In the genomic region with DNA sequence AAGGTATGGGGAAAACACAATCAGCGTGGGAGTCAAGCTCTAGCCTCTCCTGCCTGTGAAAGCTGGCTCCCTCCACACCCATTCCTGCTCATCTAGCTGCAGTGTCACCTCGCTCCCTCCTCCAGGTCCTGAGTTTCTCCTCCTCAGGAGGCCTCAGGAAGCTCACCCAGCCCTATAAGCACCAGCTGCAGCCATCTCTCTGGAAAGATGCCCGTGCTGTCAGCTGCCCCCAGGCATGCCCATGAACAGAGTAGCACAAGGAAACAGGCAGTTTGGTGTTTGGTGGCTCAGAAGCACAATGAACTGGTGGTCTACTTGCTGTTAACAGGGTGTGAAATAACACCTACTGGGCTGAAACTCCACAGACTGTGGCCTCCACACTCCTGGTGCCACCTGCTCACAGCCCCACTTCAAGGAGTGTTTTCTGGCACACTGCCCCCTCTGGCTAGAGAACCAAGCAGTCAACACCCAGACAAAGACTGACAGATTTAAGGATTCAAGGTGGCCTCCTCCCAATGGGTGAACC, we compare ENCODE assay signal across 9 mouse cellular contexts. TPM values are rescaled to one million over a fixed set of nuclear protein-coding genes. Genes with fewer than 3 reads are reported as not detected.
DNase-seq lines count a peak whose midpoint lies in the region; ATAC-seq lines count a peak whose summit lies in the region.
"Had no signal": no experiment of that assay in that cellular context is flagged by ENCODE, and none has a peak within 500 bp of the region (broad histone marks: within the 10 kb centered on the region; RNA-seq: fewer than 3 reads in every experiment).

No protein-coding gene starts in this region.

- peaks cover 8% of the 10 kb centered on the region; the same call in 1 of the 2 replicates for H3K4me1 ChIP-seq in hindbrain, embryonic 13.5 days (replicated peaks)
- no peaks in the 10 kb centered on the region for H3K4me1 ChIP-seq in hindbrain, embryonic 11.5 days (replicated peaks; ENCODE audit: control insufficient read depth, insufficient read depth, low read length)
- H3K4me1 ChIP-seq in midbrain, embryonic 12.5 days = no peaks in the 10 kb centered on the region; the same call in 1 of the 2 replicates
- H3K4me1 ChIP-seq in midbrain, embryonic 10.5 days = peaks cover 13% of the 10 kb centered on the region

- no peak overlapping the region for H3K27ac ChIP-seq in hindbrain, embryonic 13.5 days
- no peak overlapping the region for H3K27ac ChIP-seq in hindbrain, embryonic 11.5 days (ENCODE audit: low read depth, low read length)
- no peak overlapping the region for H3K27ac ChIP-seq in midbrain, embryonic 12.5 days (replicated peaks)
- H3K27ac ChIP-seq in midbrain, embryonic 10.5 days (replicated peaks) = no peak overlapping the region
- H3K27ac ChIP-seq: liver, embryonic 13.5 days had no signal

- no peaks in the 10 kb centered on the region for H3K36me3 ChIP-seq in hindbrain, embryonic 13.5 days
- no peaks in the 10 kb centered on the region for H3K36me3 ChIP-seq in hindbrain, embryonic 11.5 days (ENCODE audit: control insufficient read depth, insufficient read depth, low read length)
- H3K36me3 ChIP-seq in midbrain, embryonic 12.5 days = no peaks in the 10 kb centered on the region
- H3K36me3 ChIP-seq in midbrain, embryonic 10.5 days = no peaks in the 10 kb centered on the region
- H3K36me3 ChIP-seq: liver, embryonic 13.5 days had no signal

- ATAC-seq in hindbrain, embryonic 13.5 days (ENCODE audit: low FRiP score) = peak; percentile 56
- ATAC-seq in hindbrain, embryonic 11.5 days (ENCODE audit: low FRiP score) = no peak
- peak; percentile 32 for ATAC-seq in midbrain, embryonic 12.5 days (ENCODE audit: low FRiP score, low read depth)
- 0 out of 2 replicates have a peak, but pooled peaks have one; percentile 22 for ATAC-seq in megakaryocyte progenitor cell, adult 5-6 weeks (replicated peaks; ENCODE audit: poor library complexity)

- DNase-seq in hindbrain, embryonic 11.5 days (ENCODE audit: low spot score) = no peak
- no peak for DNase-seq in midbrain, embryonic 10.5 days (ENCODE audit: low spot score)
- peak; percentile 64 for DNase-seq in thymus, postnatal 25 days
- no peak for DNase-seq in urinary bladder, postnatal 25 days (ENCODE audit: low spot score)
- DNase-seq in cerebellum, adult 9-11 months = no peak
- DNase-seq: liver, embryonic 13.5 days had no signal

- H3K4me2 ChIP-seq in hindbrain, embryonic 13.5 days = no peak overlapping the region
- H3K4me2 ChIP-seq in hindbrain, embryonic 11.5 days (replicated peaks; ENCODE audit: low read depth, low read length) = no peak overlapping the region
- no peak overlapping the region for H3K4me2 ChIP-seq in midbrain, embryonic 12.5 days (replicated peaks)
- H3K4me2 ChIP-seq: liver, embryonic 13.5 days had no signal

- 50% methylated on average over 3 of the region's 3 CpGs for WGBS in hindbrain, embryonic 13.5 days
- WGBS in hindbrain, embryonic 11.5 days = 53% methylated on average over 3 of the region's 3 CpGs
- WGBS in midbrain, embryonic 12.5 days = 52% methylated on average over 3 of the region's 3 CpGs
- 58% methylated on average over 3 of the region's 3 CpGs for WGBS in midbrain, embryonic 10.5 days

- no peak overlapping the region for H3K9ac ChIP-seq in hindbrain, embryonic 13.5 days
- H3K9ac ChIP-seq in hindbrain, embryonic 11.5 days (ENCODE audit: low read depth, low read length) = no peak overlapping the region
- H3K9ac ChIP-seq in midbrain, embryonic 12.5 days (replicated peaks) = no peak overlapping the region; the same call in 1 of the 2 replicates
- H3K9ac ChIP-seq: liver, embryonic 13.5 days had no signal

- H3K4me3 ChIP-seq in hindbrain, embryonic 13.5 days = no peak overlapping the region
- H3K4me3 ChIP-seq in hindbrain, embryonic 11.5 days (ENCODE audit: low read depth, low read length) = no peak overlapping the region
- H3K4me3 ChIP-seq in midbrain, embryonic 12.5 days = no peak overlapping the region
- no peak overlapping the region for H3K4me3 ChIP-seq in midbrain, embryonic 10.5 days
- H3K4me3 ChIP-seq: liver, embryonic 13.5 days had no signal

- no peaks in the 10 kb centered on the region for H3K9me3 ChIP-seq in hindbrain, embryonic 13.5 days
- no peaks in the 10 kb centered on the region for H3K9me3 ChIP-seq in hindbrain, embryonic 11.5 days (ENCODE audit: control insufficient read depth, low read length)
- H3K9me3 ChIP-seq in midbrain, embryonic 12.5 days = no peaks in the 10 kb centered on the region
- H3K9me3 ChIP-seq in midbrain, embryonic 10.5 days (replicated peaks) = no peaks in the 10 kb centered on the region
- H3K9me3 ChIP-seq: liver, embryonic 13.5 days had no signal

- peaks cover 2% of the 10 kb centered on the region; the same call in 1 of the 2 replicates for H3K27me3 ChIP-seq in hindbrain, embryonic 13.5 days
- no peaks in the 10 kb centered on the region for H3K27me3 ChIP-seq in hindbrain, embryonic 11.5 days (ENCODE audit: control insufficient read depth, insufficient read depth, low read length)
- H3K27me3 ChIP-seq in midbrain, embryonic 12.5 days = no peaks in the 10 kb centered on the region
- H3K27me3 ChIP-seq in midbrain, embryonic 10.5 days (ENCODE audit: low read depth, poor library complexity, severe bottlenecking) = no peaks in the 10 kb centered on the region
- H3K27me3 ChIP-seq: liver, embryonic 13.5 days had no signal

RNA-seq across cellular contexts. Expression of gene Slc37a2, which starts 7.1 kb away (rescaled TPM):
- 1.0 and 1.7 TPM in 2 replicates for polyA plus RNA-seq in hindbrain, embryonic 13.5 days (2015; fragmentation: Nextera tagmentation; extraction: Ambion mirVana)
- polyA plus RNA-seq in hindbrain, embryonic 11.5 days (2014; fragmentation: Nextera tagmentation; extraction: Ambion mirVana) = 1.0 and 1.2 TPM in 2 replicates
- polyA plus RNA-seq in midbrain, embryonic 12.5 days (2016; fragmentation: Nextera tagmentation; extraction: Ambion mirVana) = 1.1 TPM in 2 replicates
- 3.0 and 3.9 TPM in 2 replicates for polyA plus RNA-seq in midbrain, embryonic 10.5 days (2016; fragmentation: Nextera tagmentation; extraction: Ambion mirVana)
- total RNA-seq in megakaryocyte progenitor cell, adult 5-6 weeks (2015) = 0.15 and 0.37 TPM in 2 replicates
- total RNA-seq in megakaryocyte progenitor cell, adult 5-6 weeks (2017) = 0.37 and 0.50 TPM in 2 replicates

RNA-seq across cellular contexts. Expression of gene Tmem218, which starts 40.4 kb away (rescaled TPM):
- 10.9 and 11.1 TPM in 2 replicates for polyA plus RNA-seq in hindbrain, embryonic 13.5 days (2015; fragmentation: Nextera tagmentation; extraction: Ambion mirVana)
- 16.0 and 16.1 TPM in 2 replicates for polyA plus RNA-seq in hindbrain, embryonic 11.5 days (2014; fragmentation: Nextera tagmentation; extraction: Ambion mirVana)
- polyA plus RNA-seq in midbrain, embryonic 12.5 days (2016; fragmentation: Nextera tagmentation; extraction: Ambion mirVana) = 15.4 and 16.2 TPM in 2 replicates
- 16.7 and 19.2 TPM in 2 replicates for polyA plus RNA-seq in midbrain, embryonic 10.5 days (2016; fragmentation: Nextera tagmentation; extraction: Ambion mirVana)
- 3.5 and 4.4 TPM in 2 replicates for total RNA-seq in megakaryocyte progenitor cell, adult 5-6 weeks (2015)
- total RNA-seq in megakaryocyte progenitor cell, adult 5-6 weeks (2017) = 4.2 and 5.3 TPM in 2 replicates
